Mouse (Mus musculus): Measurements from ENCODE around the gene Rai14. TPM values are rescaled to one million over a fixed set of nuclear protein-coding genes. Genes with fewer than 3 reads are reported as not detected.

The Rai14 gene
- total RNA-seq, 2 experiments from 2014 or later: 4.1 to 4.4 TPM

GRCm38 (mm10) chr15:10738354-10739142 is 24.1 kb upstream of the Rai14 start:
- no peak for DNase-seq (ENCODE audit: low spot score in 2 of 2)
- TF ChIP-seq CTCF (conservative IDR thresholded peaks at IDR 0.05): no peak
- Histone ChIP-seq H3K4me3 (no peak overlapping the region), H3K27ac (peak overlapping the region; percentile 46; the same call in 1 of the 2 replicates)

GRCm38 (mm10) chr15:10735948-10736347 is 21.5 kb upstream of the Rai14 start:
- no peak for TF ChIP-seq CTCF (conservative IDR thresholded peaks at IDR 0.05)
- no peak overlapping the region for H3K27ac ChIP-seq
- no peak overlapping the region for H3K4me3 ChIP-seq
- no peak for DNase-seq (ENCODE audit: low spot score in 2 of 2)

- H3K4me3 ChIP-seq: no peak overlapping the region
- TF ChIP-seq CTCF (conservative IDR thresholded peaks at IDR 0.05): no peak
Observed at GRCm38 (mm10) chr15:10735216-10735615, 20.8 kb upstream of the Rai14 start.

GRCm38 (mm10) chr15:10731398-10731797 is 17.0 kb upstream of the Rai14 start:
- no peak for DNase-seq (ENCODE audit: low spot score in 2 of 2)
- H3K27ac ChIP-seq: no peak overlapping the region

More at GRCm38 (mm10) chr15:10735216-10735615, 20.8 kb upstream of the Rai14 start:
- H3K27ac ChIP-seq: no peak overlapping the region
- DNase-seq (ENCODE audit: low spot score in 2 of 2): no peak

GRCm38 (mm10) chr15:10726272-10726671 is 11.8 kb upstream of the Rai14 start:
- Histone ChIP-seq H3K4me3 (no peak overlapping the region), H3K27ac (no peak overlapping the region)
- TF ChIP-seq CTCF (conservative IDR thresholded peaks at IDR 0.05): no peak
- no peak for DNase-seq (ENCODE audit: low spot score in 2 of 2)

More at GRCm38 (mm10) chr15:10731398-10731797, 17.0 kb upstream of the Rai14 start:
- no peak for TF ChIP-seq CTCF (conservative IDR thresholded peaks at IDR 0.05)
- H3K4me3 ChIP-seq: no peak overlapping the region

GRCm38 (mm10) chr15:10724857-10725256 is 10.4 kb upstream of the Rai14 start:
- Histone ChIP-seq H3K4me3 (no peak overlapping the region), H3K27ac (no peak overlapping the region)
- no peak for DNase-seq (ENCODE audit: low spot score in 2 of 2)
- TF ChIP-seq CTCF (conservative IDR thresholded peaks at IDR 0.05): no peak

- no peak for TF ChIP-seq CTCF (conservative IDR thresholded peaks at IDR 0.05)
- no peak overlapping the region for H3K27ac ChIP-seq
Observed at GRCm38 (mm10) chr15:10723507-10723906, 9.1 kb upstream of the Rai14 start.

GRCm38 (mm10) chr15:10722629-10723339 is 8.4 kb upstream of the Rai14 start:
- TF ChIP-seq CTCF (conservative IDR thresholded peaks at IDR 0.05): no peak

More at GRCm38 (mm10) chr15:10723507-10723906, 9.1 kb upstream of the Rai14 start:
- H3K4me3 ChIP-seq: no peak overlapping the region
- DNase-seq (ENCODE audit: low spot score in 2 of 2): no peak

GRCm38 (mm10) chr15:10721259-10721781 is 6.9 kb upstream of the Rai14 start:
- no peak for TF ChIP-seq CTCF (conservative IDR thresholded peaks at IDR 0.05)
- H3K4me3 ChIP-seq: no peak overlapping the region
- no peak overlapping the region for H3K27ac ChIP-seq
- no peak for DNase-seq (ENCODE audit: low spot score in 2 of 2)

More at GRCm38 (mm10) chr15:10722629-10723339, 8.4 kb upstream of the Rai14 start:
- Histone ChIP-seq H3K4me3 (no peak overlapping the region), H3K27ac (no peak overlapping the region)
- no peak for DNase-seq (ENCODE audit: low spot score in 2 of 2)

- TF ChIP-seq CTCF (conservative IDR thresholded peaks at IDR 0.05): no peak
- H3K27ac ChIP-seq: no peak overlapping the region
- no peak overlapping the region for H3K4me3 ChIP-seq
- no peak for DNase-seq (ENCODE audit: low spot score in 2 of 2)
Observed at GRCm38 (mm10) chr15:10720671-10721070, 6.2 kb upstream of the Rai14 start.

- DNase-seq (ENCODE audit: low spot score in 2 of 2): no peak
- no peak for TF ChIP-seq CTCF (conservative IDR thresholded peaks at IDR 0.05)
- H3K27ac ChIP-seq: no peak overlapping the region
Observed at GRCm38 (mm10) chr15:10720188-10720587, 5.8 kb upstream of the Rai14 start.

GRCm38 (mm10) chr15:10719511-10719910 is 5.1 kb upstream of the Rai14 start:
- H3K4me3 ChIP-seq: no peak overlapping the region
- no peak for TF ChIP-seq CTCF (conservative IDR thresholded peaks at IDR 0.05)
- H3K27ac ChIP-seq: no peak overlapping the region
- no peak for DNase-seq (ENCODE audit: low spot score in 2 of 2)

More at GRCm38 (mm10) chr15:10720188-10720587, 5.8 kb upstream of the Rai14 start:
- H3K4me3 ChIP-seq: no peak overlapping the region

- Histone ChIP-seq H3K27ac (no peak overlapping the region), H3K4me3 (no peak overlapping the region)
- TF ChIP-seq CTCF (conservative IDR thresholded peaks at IDR 0.05): no peak
- no peak for DNase-seq (ENCODE audit: low spot score in 2 of 2)
Observed at GRCm38 (mm10) chr15:10718763-10719162, 4.3 kb upstream of the Rai14 start.

All from layer of hippocampus, adult 2 months (tissue).